Mouse (Mus musculus) CH12.LX (cell line): ENCODE results near the gene Ankrd27. TPM values are rescaled to one million over a fixed set of nuclear protein-coding genes. Genes with fewer than 3 reads are reported as not detected.

Experiments
- DNase-seq: peaks from one replicate; pipeline ENCODE4 v3.0.0-alpha.2; 2013; ENCODE audit errors: extremely low read depth
- H3K27ac ChIP-seq: 2 replicates; pipeline ENCODE4 v1.5.1; 2012; ENCODE audit warnings: low read depth, mild to moderate bottlenecking, control low read depth, moderate library complexity; ENCODE audit not compliant: insufficient read depth
- H3K27me3 ChIP-seq: replicated peaks from 2 replicates; pipeline ENCODE3; 2012; ENCODE audit warnings: inconsistent platforms
- H3K36me3 ChIP-seq, 2 experiments: replicated peaks in 1 of 2; 2 replicates each; pipeline versions ENCODE3 to v1.6.1; 2012; ENCODE audit warnings: inconsistent platforms in 1 of 2, low read length in 1 of 2, mild to moderate bottlenecking in 1 of 2, mixed read lengths in 1 of 2, moderate library complexity in 1 of 2; ENCODE audit not compliant: control insufficient read depth in 1 of 2, insufficient read depth in 1 of 2
- H3K4me1 ChIP-seq, 2 experiments: 2 replicates each; pipeline ENCODE4 v1.6.1; 2012; ENCODE audit warnings: inconsistent platforms in 1 of 2, moderate library complexity in 1 of 2; ENCODE audit not compliant: insufficient read depth in 2 of 2, control insufficient read depth in 1 of 2
- H3K4me2 ChIP-seq: 2 replicates; pipeline ENCODE4 v1.6.1; 2012; ENCODE audit warnings: low read depth, mild to moderate bottlenecking, control low read depth; ENCODE audit not compliant: poor library complexity, insufficient read depth, severe bottlenecking
- H3K4me3 ChIP-seq, 3 experiments: fragments of 150-350 bp in 1 of 3; sonication (generic) in 1 of 3; replicated peaks in 1 of 3; 2 replicates each; pipeline versions ENCODE3 to v1.5.1; 2011 to 2012; ENCODE audit warnings: low read depth in 2 of 3, low read length in 2 of 3, mild to moderate bottlenecking in 2 of 3, moderate library complexity in 2 of 3, control low read depth in 1 of 3, improper control_type of control experiment in 1 of 3, inconsistent platforms in 1 of 3, mixed read lengths in 1 of 3; ENCODE audit not compliant: poor library complexity in 1 of 3
- H3K79me2 ChIP-seq: replicated peaks from 2 replicates; pipeline ENCODE4 v1.6.1; 2012; ENCODE audit warnings: mild to moderate bottlenecking, moderate library complexity; ENCODE audit not compliant: control insufficient read depth, poor library complexity, insufficient read depth, severe bottlenecking; ENCODE audit errors: extremely low read depth
- H3K9ac ChIP-seq: 2 replicates; pipeline ENCODE4 v1.6.1; 2012; ENCODE audit warnings: low read depth, mild to moderate bottlenecking, control low read depth, moderate library complexity; ENCODE audit not compliant: insufficient read depth
- H3K9me3 ChIP-seq: replicated peaks from 2 replicates; pipeline ENCODE3; 2012; ENCODE audit warnings: low read length, inconsistent platforms, mixed read lengths
- E2F4 ChIP-seq: IDR thresholded peaks from 2 replicates; pipeline ENCODE4 v1.6.1; 2011; ENCODE audit warnings: low read depth, low read length, improper control_type of control experiment; ENCODE audit not compliant: insufficient replicate concordance
- ETS1 ChIP-seq: conservative IDR thresholded peaks from 2 replicates; pipeline ENCODE4 v1.6.1; 2012; ENCODE audit warnings: low read depth, mild to moderate bottlenecking, inconsistent platforms, low read length, improper control_type of control experiment, moderate library complexity
- GABPA ChIP-seq: IDR thresholded peaks from 2 replicates; pipeline ENCODE4 v1.6.1; 2012; ENCODE audit warnings: low read depth, low read length, improper control_type of control experiment, inconsistent platforms; ENCODE audit not compliant: insufficient replicate concordance
- HCFC1 ChIP-seq: IDR thresholded peaks from 2 replicates; pipeline ENCODE4 v1.6.1; 2012; ENCODE audit warnings: low read depth, mild to moderate bottlenecking, inconsistent platforms, low read length, improper control_type of control experiment
- IRF4 ChIP-seq: IDR thresholded peaks from 2 replicates; pipeline ENCODE4 v1.6.1; 2014; ENCODE audit warnings: low read depth, mild to moderate bottlenecking, inconsistent platforms, low read length, improper control_type of control experiment
- MYC ChIP-seq: IDR thresholded peaks from 2 replicates; pipeline ENCODE4 v1.6.1; 2011; ENCODE audit warnings: low read depth, mild to moderate bottlenecking, improper control_type of control experiment, low read length
- PAX5 ChIP-seq: IDR thresholded peaks from 2 replicates; pipeline ENCODE4 v1.6.1; 2012; ENCODE audit warnings: low read length, inconsistent platforms, mixed read lengths
- POLR2AphosphoS2 ChIP-seq: IDR thresholded peaks from 2 replicates; pipeline ENCODE4 v1.6.1; 2011; ENCODE audit warnings: low read depth, low read length, improper control_type of control experiment
- RCOR1 ChIP-seq: conservative IDR thresholded peaks from 2 replicates; pipeline ENCODE4 v1.6.1; 2012; ENCODE audit warnings: low read depth, mild to moderate bottlenecking, inconsistent platforms, low read length, improper control_type of control experiment
- TBP ChIP-seq: conservative IDR thresholded peaks from 2 replicates; pipeline ENCODE4 v1.6.1; 2011; ENCODE audit warnings: low read depth, low read length, improper control_type of control experiment
- TCF12 ChIP-seq: IDR thresholded peaks from 2 replicates; pipeline ENCODE4 v1.6.1; 2014; ENCODE audit warnings: low read depth, mild to moderate bottlenecking, inconsistent platforms, low read length, improper control_type of control experiment
- USF1 ChIP-seq: IDR thresholded peaks from 2 replicates; pipeline ENCODE4 v1.6.1; 2014; ENCODE audit warnings: low read depth, mild to moderate bottlenecking, inconsistent platforms, low read length, improper control_type of control experiment
- ZC3H11A ChIP-seq: IDR thresholded peaks from 2 replicates; pipeline ENCODE4 v1.6.1; 2012; ENCODE audit warnings: low read depth, mild to moderate bottlenecking, inconsistent platforms, low read length, improper control_type of control experiment
- ZKSCAN1 ChIP-seq: IDR thresholded peaks from 2 replicates; pipeline ENCODE4 v1.6.1; 2012; ENCODE audit warnings: low read depth, inconsistent platforms, low read length, improper control_type of control experiment, borderline replicate concordance
- ZNF384 ChIP-seq: IDR thresholded peaks from 2 replicates; pipeline ENCODE4 v1.6.1; 2012; ENCODE audit warnings: low read depth, low read length, improper control_type of control experiment, inconsistent platforms
- dilution Hi-C: fragments of 300-500 bp; cut with MboI; formaldehyde crosslinking; loops from 2 replicates; pipeline ENCODE4 v1.14.3; 2020; ENCODE audit warnings: low sequenced_read_pairs; ENCODE audit not compliant: extremely low pct_unique_long_range_greater_than_20kb, extremely low pct_ligation_motif_present
- in situ Hi-C: fragments of 300-500 bp; cut with MboI; formaldehyde crosslinking; loops from 3 replicates; pipeline ENCODE4 v1.14.3; 2019; ENCODE audit warnings: low sequenced_read_pairs, low pct_ligation_motif_present, low pct_unique_long_range_greater_than_20kb, mixed read lengths
- polyA plus RNA-seq: library from polyadenylated mRNA; unstranded; fragments of >175 nt; gene quantifications from 2 replicates; pipeline ENCODE4 v1.2.1, GENCODE M21; 2012; ENCODE audit warnings: low read depth; ENCODE audit not compliant: insufficient read length
- total RNA-seq, 2 experiments: library from RNA; depleted of rRNA; stranded (reverse); fragments of 300-350 nt in 1 of 2; fragments of >200 nt in 1 of 2; gene quantifications; 2 replicates each; pipeline ENCODE4 v1.2.3; 2012 to 2014

Ankrd27 gene
- total and polyA plus RNA-seq, 3 experiments, result 38.6 to 49.1 (median 39.0) TPM

DNA sequence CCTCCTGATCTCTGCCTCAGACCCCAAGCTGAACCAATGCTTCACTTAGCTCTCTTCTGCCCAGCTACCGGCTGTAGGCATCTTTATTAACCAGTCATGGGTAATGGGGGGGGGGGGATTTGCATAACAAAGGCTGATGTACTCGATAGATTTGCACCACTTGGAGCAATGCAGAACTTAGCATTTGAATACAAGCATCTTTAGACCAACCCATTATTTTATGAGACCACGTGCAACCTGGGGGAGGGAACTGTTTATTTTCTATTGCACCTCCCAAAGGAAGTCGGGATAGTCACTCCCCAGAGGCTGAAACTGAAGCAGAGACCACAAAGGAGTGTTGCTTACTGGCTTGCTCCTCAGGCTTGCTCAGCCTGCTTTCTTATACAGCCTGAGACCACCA lies 31.5 kb downstream of the Ankrd27 start:
- no peaks in the 10 kb centered on the region for H3K79me2 ChIP-seq
- peaks cover 58 to 96% of the 10 kb centered on the region in 2 experiments for H3K36me3 ChIP-seq
- dilution Hi-C loops, result no loop called here
- no peaks in the 10 kb centered on the region for H3K27me3 ChIP-seq
- H3K4me3 ChIP-seq, result no peak overlapping the region
- no peak for DNase-seq
- no peaks in the 10 kb centered on the region for H3K4me1 ChIP-seq
- H3K9ac ChIP-seq, result no peak overlapping the region
- no peaks in the 10 kb centered on the region for H3K9me3 ChIP-seq
- no peak overlapping the region for H3K4me2 ChIP-seq
- in situ Hi-C loops, result no loop called here
- no peak overlapping the region for H3K27ac ChIP-seq
- TF ChIP-seq ETS1 (no peak), POLR2AphosphoS2 (no peak), TCF12 (no peak), TBP (no peak), ZC3H11A (no peak), HCFC1 (no peak), GABPA (no peak), ZNF384 (no peak), E2F4 (no peak), IRF4 (no peak), USF1 (no peak)

GRCm38 (mm10) chr7:35622626-35623025 lies 36.6 kb downstream of the Ankrd27 start:
- DNase-seq, result no peak
- Histone ChIP-seq H3K4me1 (no peaks in the 10 kb centered on the region), H3K4me2 (no peak overlapping the region)
- in situ Hi-C loops, result no loop called here
- no peak for TF ChIP-seq E2F4
- TF ChIP-seq MYC, result no peak
- TF ChIP-seq ZKSCAN1, result no peak
- no peak for TF ChIP-seq PAX5
- no peak for TF ChIP-seq USF1
- TF ChIP-seq TCF12, result no peak
- no peak for TF ChIP-seq RCOR1
- TF ChIP-seq ZNF384, result no peak
- TF ChIP-seq, all 38 proteins: peak for 0
- no peak overlapping the region for H3K9ac ChIP-seq
- H3K4me3 ChIP-seq, result no peak overlapping the region
- H3K9me3 ChIP-seq, result peaks cover 2% of the 10 kb centered on the region
- no peaks in the 10 kb centered on the region for H3K27me3 ChIP-seq
- H3K79me2 ChIP-seq, result no peaks in the 10 kb centered on the region
- H3K27ac ChIP-seq, result no peak overlapping the region
- dilution Hi-C loops, result no loop called here
- peaks cover 49 to 97% of the 10 kb centered on the region in 2 experiments for H3K36me3 ChIP-seq
